Mouse (Mus musculus) brain, embryonic 14.5 days (tissue): ENCODE measurements around the gene Slc25a54.

ENCODE experiments used
- CTCF ChIP-seq: fragments of 200-500 bp; IDR thresholded peaks from 2 replicates; pipeline ENCODE4 v1.5.1; 2012; ENCODE audit warnings: inconsistent platforms, mild to moderate bottlenecking, moderate library complexity, borderline replicate concordance; ENCODE audit not compliant: insufficient read depth, insufficient read length; ENCODE audit errors: extremely low read depth
- POLR2A ChIP-seq: fragments of 200-500 bp; IDR thresholded peaks from 2 replicates; pipeline ENCODE4 v1.6.1; 2012; ENCODE audit warnings: mild to moderate bottlenecking, inconsistent platforms, borderline replicate concordance; ENCODE audit not compliant: poor library complexity, insufficient read depth, insufficient read length, severe bottlenecking; ENCODE audit errors: extremely low read depth

GRCm38 (mm10) chr3:109104702-109105101 lies 24.4 kb downstream of the Slc25a54 start:
- TF ChIP-seq CTCF (no peak), POLR2A (no peak)
